Mouse (Mus musculus): ENCODE results near the gene Gng2. TPM values are rescaled to one million over a fixed set of nuclear protein-coding genes. Genes with fewer than 3 reads are reported as not detected.

Gene Gng2
- total RNA-seq, 2 experiments from 2014 or later = 346 to 354 TPM

Other genes with a start within 250 kb of the Gng2 start
- gene Nid2, start 226.4 kb downstream of the Gng2 start, total RNA-seq (2021) = 10 to 100 TPM; 11.0 to 12.7 TPM
- gene Rtraf, start 153.8 kb downstream of the Gng2 start, total RNA-seq (2021) = 10 to 100 TPM; 44.7 to 46.0 TPM
- 1 to 10 TPM; 4.5 to 4.9 TPM for gene Saysd1, start 160.9 kb upstream of the Gng2 start, total RNA-seq (2021)
- gene Kcnk5, start 204.2 kb upstream of the Gng2 start, total RNA-seq (2021) = under 1 TPM; 0.59 to 0.70 TPM